Mouse (Mus musculus): ENCODE results near the gene Slfn3.

GRCm38 (mm10) chr11:83230966-83231365, 39.8 kb downstream of the Slfn3 start:
- TF ChIP-seq POLR2A (IDR thresholded peaks at IDR 0.05; ENCODE audit: borderline replicate concordance, extremely low read depth, insufficient read depth, insufficient read length, poor library complexity, severe bottlenecking) (no peak), CTCF (IDR thresholded peaks at IDR 0.05; ENCODE audit: borderline replicate concordance, extremely low read depth, insufficient read depth, insufficient read length) (peak; percentile 8; the same call in 1 of the 2 replicates)

Data from brain, embryonic 14.5 days (tissue).